Mouse (Mus musculus) layer of hippocampus, adult 9-10 months (tissue): ENCODE data around the gene Zfp444.
"Not testable (repeated sequence)": the region's sequence is repeated elsewhere in the genome, so short reads cannot be mapped to it uniquely, and the experiment has no call there.

Experiments
- DNase-seq: peaks from one replicate; pipeline ENCODE4 v3.0.0; 2022; ENCODE audit warnings: low spot score

The Zfp444 gene

GRCm38 (mm10) chr7:6220147-6220546 lies 48.1 kb downstream of the Zfp444 start:
- DNase-seq, result no peak

GRCm38 (mm10) chr7:6221978-6222377 lies 50.0 kb downstream of the Zfp444 start, which contains the start of gene Zscan5b:
Zscan5b (plus strand) TSS chr7:6222278.
- DNase-seq, result no peak

GRCm38 (mm10) chr7:6228491-6228890 lies 56.5 kb downstream of the Zfp444 start:
- not testable (repeated sequence) for DNase-seq

- no peak for DNase-seq
Measured at GRCm38 (mm10) chr7:6239787-6240186, 67.8 kb downstream of the Zfp444 start.

DNA sequence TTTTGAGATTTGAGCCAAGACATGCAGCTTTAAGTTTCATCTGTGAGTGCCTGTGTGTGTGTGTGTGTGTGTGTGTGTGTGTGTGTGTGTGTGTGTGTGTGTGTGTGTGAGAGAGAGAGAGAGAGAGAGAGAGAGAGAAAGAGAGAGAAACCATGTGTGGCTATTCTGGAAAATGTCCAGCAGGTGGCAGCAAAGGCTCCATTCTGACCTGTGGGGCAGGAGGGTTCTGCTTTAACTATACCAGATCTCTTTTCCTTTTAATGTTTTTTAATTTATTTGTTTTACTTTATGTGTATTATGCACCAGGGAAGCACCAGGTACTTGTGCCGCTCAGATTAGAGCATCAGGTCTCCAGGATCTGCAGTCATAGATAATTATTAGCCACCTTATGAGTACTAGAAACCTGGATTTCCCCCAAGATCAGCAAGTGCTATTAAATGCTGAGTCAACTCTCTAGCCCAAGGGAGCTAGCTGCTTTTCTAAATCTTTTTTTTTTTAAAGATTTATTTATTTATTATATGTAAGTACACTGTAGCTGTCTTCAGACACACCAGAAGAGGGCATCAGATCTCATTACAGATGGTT lies 68.9 kb downstream of the Zfp444 start:
- not testable (repeated sequence) for DNase-seq
